Mouse (Mus musculus) gastrocnemius, postnatal 25 days (tissue): Measurements from ENCODE around the gene Tmem170b. TPM values are rescaled to one million over a fixed set of nuclear protein-coding genes. Genes with fewer than 3 reads are reported as not detected.

Experiments used
- DNase-seq: peaks from one replicate; pipeline ENCODE4 v3.0.0; 2022
- long read RNA-seq, 2 experiments: library from polyadenylated mRNA; stranded (forward); transcript quantifications; one replicate each; pipeline ENCODE4 v2.0.0; 2021
- total RNA-seq, 2 experiments: library from RNA; stranded (reverse); gene quantifications; 1 replicate in 1 of 2; 2 replicates in 1 of 2; pipeline ENCODE4 v1.2.3; 2021

Tmem170b gene
- 10 to 100 TPM; 22.0 to 23.6 TPM for total RNA-seq
- long read RNA-seq, experiment 1, partial matches to known transcripts, result 0 of 4 reads
- long read RNA-seq, experiment 1, other reads (novel, unspliced or antisense), result 4 of 4 reads
- long read RNA-seq, experiment 2, full-length matches to known transcripts, result 2 of 5 reads
- long read RNA-seq, experiment 2, partial matches to known transcripts, result 0 of 5 reads
- long read RNA-seq, experiment 2, other reads (novel, unspliced or antisense), result 3 of 5 reads

- DNase-seq, result peak; percentile 99
These were observed at the start of gene Tmem170b for GRCm38 (mm10) chr13:41605099-41606010. Gene Tmem170b (plus strand): TSS chr13:41605907.

DNA sequence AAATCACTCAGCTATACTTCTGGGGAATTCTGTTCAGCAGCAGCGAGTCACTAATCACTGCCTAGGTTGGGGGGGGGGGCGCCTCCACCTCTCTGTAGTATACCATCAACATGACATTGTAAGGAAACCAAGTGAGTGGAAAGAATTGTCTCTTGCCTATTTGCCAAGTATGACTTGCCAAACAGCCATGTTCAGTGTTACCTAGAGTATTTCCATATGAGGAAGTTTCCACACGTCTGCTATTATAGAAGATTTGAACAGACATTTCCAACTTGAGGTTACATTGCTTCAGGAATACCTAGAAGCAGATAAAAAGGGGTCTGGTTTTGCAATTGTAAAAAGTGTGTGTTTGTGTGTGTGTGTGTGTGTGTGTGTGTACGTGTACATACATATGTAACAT lies 44.7 kb upstream of the Tmem170b start:
- DNase-seq, result no peak

DNA sequence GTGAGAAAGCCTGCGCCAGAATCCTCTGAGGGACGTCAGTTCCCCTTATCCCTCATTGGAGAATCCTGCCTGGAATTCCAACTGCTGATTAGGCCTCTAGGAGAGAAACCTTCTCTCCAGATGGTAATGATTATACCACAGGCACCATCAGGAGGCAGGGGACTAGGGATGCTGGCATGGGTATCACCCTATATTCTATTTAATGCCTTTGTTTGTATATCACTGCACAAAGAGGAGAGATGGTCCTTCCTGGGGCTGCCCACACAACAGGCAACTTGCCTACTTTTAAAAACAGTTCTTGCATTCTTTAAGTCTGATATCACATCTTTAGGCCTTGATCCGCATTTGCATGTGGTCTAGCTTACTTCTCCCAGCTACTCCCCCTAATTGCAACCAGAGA lies 37.3 kb upstream of the Tmem170b start:
- DNase-seq, result no peak

GRCm38 (mm10) chr13:41568926-41569325 lies 36.8 kb upstream of the Tmem170b start:
- DNase-seq, result no peak

DNA sequence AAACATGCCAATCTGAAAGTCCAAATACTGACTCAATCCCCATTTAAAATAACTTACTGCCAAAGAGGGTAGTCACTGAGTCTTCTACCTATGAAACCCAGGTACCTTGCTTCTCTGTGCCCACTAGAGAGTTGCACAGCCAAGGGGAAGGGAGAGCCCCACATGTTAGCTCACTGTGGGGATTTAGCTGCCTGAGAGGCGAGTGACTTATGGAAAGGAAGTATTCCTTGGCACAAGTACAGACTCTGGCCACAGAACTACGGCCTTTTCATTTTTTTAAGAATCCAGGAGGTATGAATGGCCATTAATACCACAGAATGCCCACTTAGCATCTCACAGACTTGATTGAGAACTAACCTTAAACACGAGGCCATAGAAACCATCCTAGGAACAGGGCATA lies 35.9 kb upstream of the Tmem170b start:
- no peak for DNase-seq

GRCm38 (mm10) chr13:41571368-41572350 lies 34.0 kb upstream of the Tmem170b start:
- peak; percentile 20 for DNase-seq

DNA sequence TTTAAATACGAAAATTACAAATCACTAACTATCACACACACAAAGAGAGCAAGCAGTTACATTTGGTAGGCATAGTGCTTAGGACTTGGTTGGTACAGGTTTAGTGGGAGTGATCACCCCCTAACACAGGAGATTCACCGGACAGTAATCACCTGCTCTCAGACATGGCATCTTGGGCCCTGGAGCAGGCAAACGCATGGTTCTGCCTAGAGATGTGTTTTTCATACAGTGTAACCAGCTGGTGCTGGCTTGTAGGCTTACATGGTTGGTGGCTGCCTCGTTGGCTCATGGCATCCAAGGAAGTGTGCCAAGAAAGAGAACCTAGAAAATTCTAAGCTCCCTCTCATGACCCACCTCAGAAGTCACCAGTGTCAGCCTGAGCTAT lies 33.4 kb upstream of the Tmem170b start:
- DNase-seq, result no peak

GRCm38 (mm10) chr13:41573126-41573846 lies 32.4 kb upstream of the Tmem170b start:
- DNase-seq, result no peak

DNA sequence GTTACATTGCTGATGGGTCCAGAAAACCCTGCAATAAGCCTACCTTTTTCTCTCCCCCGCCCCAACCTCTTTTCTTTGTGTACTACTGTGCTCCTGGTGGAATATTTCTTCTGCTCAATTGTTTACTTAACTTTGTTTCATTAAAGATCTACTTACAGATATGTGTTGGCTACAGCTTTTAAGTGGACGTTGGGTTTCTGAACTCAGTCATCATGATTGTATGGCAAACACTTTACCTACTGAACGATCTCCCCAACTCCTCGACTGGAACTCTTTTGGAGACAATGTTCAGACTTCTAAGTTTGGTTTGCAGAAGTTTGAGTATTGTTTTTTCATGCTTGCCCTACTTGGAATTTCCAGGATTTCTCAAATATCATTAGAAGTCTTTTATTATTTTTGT lies 24.6 kb upstream of the Tmem170b start:
- no peak for DNase-seq

DNA sequence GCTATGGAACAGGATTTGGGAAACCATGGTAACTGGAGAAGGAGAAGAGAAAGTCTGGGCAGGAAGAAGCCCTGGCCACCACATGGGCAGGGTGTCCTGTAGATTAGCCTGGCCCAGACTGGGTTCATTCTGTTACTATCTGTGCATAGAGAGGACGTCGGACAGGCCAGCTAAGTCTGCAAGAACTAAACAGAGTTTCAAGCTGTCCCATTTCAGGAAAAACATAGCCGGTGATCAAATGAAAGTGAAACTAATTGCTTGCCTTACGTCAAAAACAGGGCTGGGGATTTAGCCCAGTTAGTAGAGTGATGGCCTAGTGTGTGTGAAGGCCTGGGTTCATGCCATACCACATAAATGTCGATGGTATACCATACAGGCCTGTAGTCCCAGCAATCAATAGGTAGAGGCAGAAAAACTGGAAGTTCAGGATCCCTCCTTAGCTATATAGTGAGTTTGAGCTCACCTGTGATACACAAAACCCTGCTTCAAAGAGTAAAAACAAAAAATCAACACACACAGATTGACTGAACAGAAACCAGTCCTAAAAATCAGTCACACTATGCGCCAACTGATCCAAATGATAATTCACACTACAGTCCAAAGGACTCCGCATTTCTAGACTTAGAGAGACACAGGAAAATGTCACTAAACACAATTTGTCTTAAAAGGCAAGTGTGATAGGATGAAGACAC lies 21.9 kb upstream of the Tmem170b start:
- no peak for DNase-seq

DNA sequence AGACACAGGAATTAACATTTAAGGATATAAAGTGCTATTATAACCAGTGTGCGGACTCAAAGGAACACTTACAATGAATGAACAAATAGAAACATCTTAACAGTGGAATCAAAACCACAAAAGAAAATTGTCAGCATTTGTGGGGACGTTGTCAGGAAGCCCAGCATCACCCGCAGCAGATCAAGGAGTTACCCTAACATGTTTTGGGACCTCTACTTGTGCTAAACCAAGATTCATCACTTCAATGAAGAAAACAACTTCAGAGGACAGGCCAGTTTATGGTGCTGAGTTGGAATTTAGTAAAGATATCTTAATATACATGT lies 21.4 kb upstream of the Tmem170b start:
- DNase-seq, result no peak

GRCm38 (mm10) chr13:41584896-41585295 lies 20.8 kb upstream of the Tmem170b start:
- DNase-seq, result no peak

- no peak for DNase-seq
These were observed 9.0 kb upstream of the Tmem170b start for GRCm38 (mm10) chr13:41596678-41597077.

DNA sequence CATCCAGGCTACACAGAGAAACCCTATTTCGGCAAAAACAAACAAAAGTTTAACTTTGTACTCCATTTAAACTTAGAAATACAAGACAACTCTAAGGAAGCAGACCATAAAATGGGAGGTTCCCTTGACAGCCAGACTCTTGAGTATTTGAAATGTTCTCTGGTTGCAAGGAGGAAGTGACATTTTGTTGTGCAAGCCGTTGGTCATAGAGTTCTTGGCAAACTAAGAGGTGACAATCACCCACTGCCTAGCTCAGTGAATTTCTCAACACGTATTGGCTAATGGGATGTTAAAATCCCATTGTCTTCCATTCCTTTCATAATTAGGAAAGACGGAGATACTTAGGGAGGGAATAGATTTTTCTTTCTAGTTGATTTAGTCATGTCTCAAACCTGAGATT lies 5.7 kb upstream of the Tmem170b start:
- DNase-seq, result no peak

- DNase-seq, result no peak
These were observed 4.7 kb upstream of the Tmem170b start for GRCm38 (mm10) chr13:41601056-41601455.

DNA sequence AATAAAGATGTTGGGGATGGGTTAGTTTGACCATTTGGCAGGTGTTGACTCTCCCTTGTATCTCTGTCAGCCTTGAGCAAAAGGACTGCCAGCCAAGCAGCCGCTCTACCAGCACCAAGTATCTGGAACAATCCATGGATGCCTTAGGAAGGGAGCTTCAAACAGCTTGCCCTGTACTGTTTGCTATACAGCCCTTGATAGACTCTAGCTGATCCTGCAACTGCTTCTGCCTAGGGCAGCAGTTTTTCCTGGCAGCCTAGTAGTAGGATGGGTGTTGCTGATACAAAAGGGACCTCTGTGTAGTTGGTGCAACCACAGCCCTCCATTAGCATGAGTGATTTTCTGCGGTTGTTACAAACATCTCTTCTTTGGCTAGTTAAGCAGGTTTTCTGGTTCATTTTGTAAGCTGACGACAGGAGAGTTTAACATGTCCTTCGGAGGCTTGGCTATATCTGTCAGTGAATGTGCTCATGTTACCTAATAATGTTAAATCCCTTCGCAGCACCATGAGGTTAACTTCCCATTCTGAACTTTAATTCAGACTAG lies 1.7 kb upstream of the Tmem170b start:
- no peak for DNase-seq

DNA sequence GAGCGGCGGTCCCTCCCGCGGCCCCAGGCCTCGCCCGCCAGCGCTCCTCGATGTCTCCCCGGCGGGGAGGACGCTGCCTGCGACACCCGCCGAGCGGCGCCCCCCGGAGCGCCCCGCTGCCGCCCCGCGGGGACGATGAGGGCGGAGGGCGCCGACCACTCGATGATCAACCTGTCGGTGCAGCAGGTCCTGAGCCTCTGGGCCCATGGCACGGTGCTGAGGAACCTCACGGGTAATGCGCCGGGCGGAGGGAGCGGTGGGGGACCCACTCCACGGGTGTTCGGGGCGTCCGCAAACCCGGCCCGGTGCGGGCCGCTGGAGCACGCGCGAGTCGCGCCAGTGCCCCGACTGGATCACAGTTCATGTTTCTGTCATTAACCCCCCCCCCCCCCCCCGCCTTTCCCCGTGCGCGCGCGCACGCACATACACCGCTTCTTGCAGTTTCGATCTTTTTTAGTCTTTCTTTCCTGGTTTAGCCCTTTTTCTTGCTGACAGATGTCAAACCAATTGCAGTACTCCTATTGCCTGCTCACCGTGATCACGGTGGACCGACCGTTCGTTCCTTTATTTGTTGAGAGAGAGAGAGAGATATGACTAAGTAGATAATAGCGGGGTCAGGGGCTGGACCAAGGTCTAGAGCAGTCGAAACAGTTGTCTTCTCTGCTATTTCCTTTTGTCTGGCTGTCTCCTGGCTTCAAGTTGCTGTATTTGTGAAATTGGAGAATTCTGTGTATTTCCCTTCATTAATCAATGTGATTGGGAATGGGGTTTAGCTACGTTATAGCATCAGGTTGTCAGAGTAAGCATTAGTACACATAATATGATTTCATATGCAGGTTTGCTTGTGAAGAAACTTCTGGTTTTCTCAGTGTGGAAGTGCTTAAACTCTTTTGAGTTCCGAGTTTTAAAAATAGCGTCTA lies 634 bp downstream of the Tmem170b start:
- DNase-seq, result peak; percentile 60

DNA sequence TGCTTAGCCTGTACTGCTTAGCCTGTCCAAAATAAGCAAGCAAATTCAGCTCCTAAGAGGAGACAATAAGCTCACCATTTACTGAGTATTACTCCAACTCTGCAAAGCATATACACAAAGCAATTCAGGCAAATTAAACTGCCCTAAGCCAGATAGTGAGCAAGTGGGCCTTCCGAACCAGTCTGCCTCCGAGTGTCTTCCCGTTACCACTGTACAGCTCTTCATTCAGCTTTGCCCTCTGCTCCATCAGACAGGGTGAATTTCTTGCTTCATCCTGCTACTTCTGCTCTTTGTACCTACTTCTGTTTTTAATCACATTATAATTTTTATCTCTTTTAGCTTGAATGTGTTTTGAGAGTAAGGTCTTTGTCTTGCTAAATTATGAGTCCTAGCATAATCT lies 1.9 kb downstream of the Tmem170b start:
- no peak for DNase-seq

DNA sequence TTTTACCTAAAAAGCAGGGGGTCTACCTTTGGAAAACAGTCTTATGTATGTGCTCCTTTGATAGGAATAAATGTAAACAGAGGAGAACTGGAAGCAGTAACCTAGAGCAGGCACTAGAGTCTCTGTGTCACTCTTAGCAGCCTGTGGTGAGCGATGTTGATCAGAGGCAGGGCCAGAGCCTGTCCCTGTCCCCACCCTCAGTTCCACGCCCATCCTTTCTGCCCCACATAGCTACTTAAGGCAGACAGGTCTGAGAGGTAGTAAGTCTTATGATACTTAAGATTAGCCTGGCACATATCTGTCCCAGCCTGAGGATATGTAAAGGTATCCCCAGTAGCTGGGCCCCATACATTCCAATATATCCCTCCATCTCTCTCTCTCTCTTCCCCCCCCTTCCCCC lies 2.9 kb downstream of the Tmem170b start:
- DNase-seq, result no peak

GRCm38 (mm10) chr13:41611046-41611445 lies 5.3 kb downstream of the Tmem170b start:
- DNase-seq, result no peak
